Mouse (Mus musculus): ENCODE results near the gene Cdk15. TPM values are rescaled to one million over a fixed set of nuclear protein-coding genes. Genes with fewer than 3 reads are reported as not detected.

Gene Cdk15
- total and polyA plus RNA-seq, 2 experiments from 2014 or later, result 1.3 to 1.8 TPM

- Histone ChIP-seq H3K27ac (no peak overlapping the region), H3K4me2 (ENCODE audit: low read depth, low read length) (no peak overlapping the region), H3K4me1 (ENCODE audit: insufficient read depth, low read length) (no peaks in the 10 kb centered on the region), H3K4me3 (ENCODE audit: low read length) (no peak overlapping the region), H3K36me3 (ENCODE audit: insufficient read depth, low read length) (no peaks in the 10 kb centered on the region), H3K9ac (replicated peaks; ENCODE audit: low read length) (no peak overlapping the region), H3K9me3 (ENCODE audit: low read length) (no peaks in the 10 kb centered on the region), H3K27me3 (ENCODE audit: insufficient read depth, low read length) (no peaks in the 10 kb centered on the region)
- ATAC-seq (no peak), DNase-seq (ENCODE audit: low spot score) (no peak)
- no peak for TF ChIP-seq CTCF (IDR thresholded peaks at IDR 0.05; ENCODE audit: low read depth)
These were observed 113.7 kb downstream of the Cdk15 start for GRCm38 (mm10) chr1:59370355-59370950.

- Histone ChIP-seq H3K27ac (0 out of 2 replicates have a peak overlapping the region, but pooled peaks have one; percentile 26), H3K4me1 (ENCODE audit: insufficient read depth, low read length) (no peaks in the 10 kb centered on the region), H3K27me3 (ENCODE audit: insufficient read depth, low read length) (no peaks in the 10 kb centered on the region), H3K9me3 (ENCODE audit: low read length) (no peaks in the 10 kb centered on the region), H3K36me3 (ENCODE audit: insufficient read depth, low read length) (no peaks in the 10 kb centered on the region), H3K9ac (replicated peaks; ENCODE audit: low read length) (no peak overlapping the region), H3K4me3 (ENCODE audit: low read length) (no peak overlapping the region), H3K4me2 (ENCODE audit: low read depth, low read length) (no peak overlapping the region)
- peak; percentile 82 for ATAC-seq
- TF ChIP-seq CTCF (IDR thresholded peaks at IDR 0.05; ENCODE audit: low read depth), result no peak
- WGBS, result 6% methylated on average over 13 of the region's 13 CpGs
- DNase-seq (ENCODE audit: low spot score), result peak; percentile 71
These were observed 119.4 kb downstream of the Cdk15 start for GRCm38 (mm10) chr1:59376021-59376548.

DNA sequence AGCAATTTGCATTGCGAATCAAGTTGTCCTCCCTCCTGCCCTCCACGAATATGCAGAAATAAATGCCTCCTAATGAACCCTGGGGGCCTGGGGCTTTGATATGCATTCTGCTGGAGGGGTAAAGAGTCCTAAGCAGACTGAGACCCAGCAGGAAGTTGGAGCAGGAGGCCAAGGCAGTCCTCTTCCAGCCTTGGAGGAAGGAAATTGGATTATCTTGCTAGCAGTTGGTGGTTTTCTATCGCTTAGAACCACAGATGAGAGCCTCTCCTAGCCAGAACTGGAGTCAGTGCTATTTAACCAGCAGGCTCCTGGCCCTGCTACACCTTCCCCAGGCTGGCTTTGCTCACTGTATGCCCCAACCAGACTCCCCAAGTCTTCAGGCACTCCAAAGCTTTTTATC lies 119.9 kb downstream of the Cdk15 start:
- H3K4me1 ChIP-seq (ENCODE audit: insufficient read depth, low read length), result no peaks in the 10 kb centered on the region
- no peaks in the 10 kb centered on the region for H3K27me3 ChIP-seq (ENCODE audit: insufficient read depth, low read length)
- ATAC-seq (peak; percentile 87), DNase-seq (ENCODE audit: low spot score) (peak; percentile 81)
- WGBS, result 2% methylated on average over 3 of the region's 3 CpGs
- H3K9ac ChIP-seq (replicated peaks; ENCODE audit: low read length), result no peak overlapping the region
- no peak for TF ChIP-seq CTCF (IDR thresholded peaks at IDR 0.05; ENCODE audit: low read depth)
- H3K36me3 ChIP-seq (ENCODE audit: insufficient read depth, low read length), result no peaks in the 10 kb centered on the region
- H3K9me3 ChIP-seq (ENCODE audit: low read length), result no peaks in the 10 kb centered on the region
- no peak overlapping the region for H3K4me2 ChIP-seq (ENCODE audit: low read depth, low read length)
- H3K4me3 ChIP-seq (ENCODE audit: low read length), result no peak overlapping the region
- H3K27ac ChIP-seq, result no peak overlapping the region

GRCm38 (mm10) chr1:59377312-59377711 lies 120.6 kb downstream of the Cdk15 start:
- ATAC-seq (no peak), DNase-seq (ENCODE audit: low spot score) (no peak)
- no peaks in the 10 kb centered on the region for H3K36me3 ChIP-seq (ENCODE audit: insufficient read depth, low read length)
- H3K4me3 ChIP-seq (ENCODE audit: low read length), result no peak overlapping the region
- H3K27me3 ChIP-seq (ENCODE audit: insufficient read depth, low read length), result no peaks in the 10 kb centered on the region
- no peaks in the 10 kb centered on the region for H3K4me1 ChIP-seq (ENCODE audit: insufficient read depth, low read length)
- no peak overlapping the region for H3K4me2 ChIP-seq (ENCODE audit: low read depth, low read length)
- H3K27ac ChIP-seq, result no peak overlapping the region
- TF ChIP-seq CTCF (IDR thresholded peaks at IDR 0.05; ENCODE audit: low read depth), result no peak
- H3K9ac ChIP-seq (replicated peaks; ENCODE audit: low read length), result no peak overlapping the region
- no peaks in the 10 kb centered on the region for H3K9me3 ChIP-seq (ENCODE audit: low read length)
- 68% methylated on average over 9 of the region's 9 CpGs for WGBS

GRCm38 (mm10) chr1:59380926-59381325 lies 124.2 kb downstream of the Cdk15 start:
- H3K9me3 ChIP-seq (ENCODE audit: low read length), result no peaks in the 10 kb centered on the region
- ATAC-seq, result no peak
- no peaks in the 10 kb centered on the region for H3K4me1 ChIP-seq (ENCODE audit: insufficient read depth, low read length)
- H3K27me3 ChIP-seq (ENCODE audit: insufficient read depth, low read length), result no peaks in the 10 kb centered on the region
- H3K4me3 ChIP-seq (ENCODE audit: low read length), result no peak overlapping the region
- H3K27ac ChIP-seq, result no peak overlapping the region
- no peak overlapping the region for H3K9ac ChIP-seq (replicated peaks; ENCODE audit: low read length)
- WGBS, result 60% methylated on average over 10 of the region's 10 CpGs
- no peak for TF ChIP-seq CTCF (IDR thresholded peaks at IDR 0.05; ENCODE audit: low read depth)
- no peaks in the 10 kb centered on the region for H3K36me3 ChIP-seq (ENCODE audit: insufficient read depth, low read length)
- no peak for DNase-seq (ENCODE audit: low spot score)
- H3K4me2 ChIP-seq (ENCODE audit: low read depth, low read length), result no peak overlapping the region

DNA sequence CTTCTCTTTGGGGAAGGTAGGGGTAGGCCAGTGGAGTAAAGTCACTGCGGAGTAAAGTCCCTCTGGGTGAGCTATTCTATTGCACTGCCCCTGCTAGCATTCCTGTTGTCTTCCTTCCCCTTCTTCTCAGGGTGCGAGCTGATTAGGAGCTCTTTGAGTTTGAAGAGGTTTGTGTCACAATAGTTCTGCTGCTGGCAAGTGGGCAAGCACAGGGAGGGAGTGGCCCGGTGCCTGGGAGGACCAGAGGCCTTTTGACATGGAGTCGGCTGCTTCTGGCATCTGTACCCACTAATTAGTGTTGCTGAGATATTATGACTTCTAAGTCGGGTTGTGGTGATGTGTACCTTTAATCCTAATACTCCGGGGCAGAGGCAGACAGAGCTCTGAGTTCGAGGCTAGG lies 124.8 kb downstream of the Cdk15 start:
- Histone ChIP-seq H3K27me3 (ENCODE audit: insufficient read depth, low read length) (no peaks in the 10 kb centered on the region), H3K4me1 (ENCODE audit: insufficient read depth, low read length) (no peaks in the 10 kb centered on the region), H3K4me2 (ENCODE audit: low read depth, low read length) (no peak overlapping the region), H3K4me3 (ENCODE audit: low read length) (no peak overlapping the region), H3K36me3 (ENCODE audit: insufficient read depth, low read length) (no peaks in the 10 kb centered on the region), H3K9me3 (ENCODE audit: low read length) (no peaks in the 10 kb centered on the region), H3K9ac (replicated peaks; ENCODE audit: low read length) (no peak overlapping the region), H3K27ac (no peak overlapping the region)
- no peak for ATAC-seq
- TF ChIP-seq CTCF (IDR thresholded peaks at IDR 0.05; ENCODE audit: low read depth), result no peak
- DNase-seq (ENCODE audit: low spot score), result no peak
- 75% methylated on average over 7 of the region's 7 CpGs for WGBS

DNA sequence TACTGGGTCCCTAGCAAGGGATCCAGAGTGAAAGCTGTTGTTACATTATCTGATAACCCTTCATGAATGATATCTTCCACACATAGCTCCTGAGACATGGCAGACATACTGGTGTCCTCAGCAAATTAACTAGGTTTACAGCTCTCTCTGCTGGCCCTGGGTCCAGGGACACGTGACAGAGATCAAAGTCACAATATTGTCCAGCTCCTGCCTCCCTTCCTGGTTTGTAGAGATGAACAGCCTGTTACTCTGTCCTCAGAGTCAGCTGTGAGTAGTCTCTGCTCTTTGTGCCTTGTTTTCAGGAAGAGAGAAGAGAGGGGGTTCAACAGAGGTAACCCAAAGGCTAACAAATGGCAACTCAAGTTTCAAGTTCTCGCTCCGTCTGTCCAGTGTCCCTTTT lies 125.8 kb downstream of the Cdk15 start:
- no peak for DNase-seq (ENCODE audit: low spot score)
- WGBS, result 94% methylated on average over 3 of the region's 3 CpGs
- H3K27ac ChIP-seq, result no peak overlapping the region
- no peaks in the 10 kb centered on the region for H3K36me3 ChIP-seq (ENCODE audit: insufficient read depth, low read length)
- no peak overlapping the region for H3K4me2 ChIP-seq (ENCODE audit: low read depth, low read length)
- H3K4me1 ChIP-seq (ENCODE audit: insufficient read depth, low read length), result no peaks in the 10 kb centered on the region
- no peak for TF ChIP-seq CTCF (IDR thresholded peaks at IDR 0.05; ENCODE audit: low read depth)
- H3K4me3 ChIP-seq (ENCODE audit: low read length), result no peak overlapping the region
- no peaks in the 10 kb centered on the region for H3K9me3 ChIP-seq (ENCODE audit: low read length)
- no peaks in the 10 kb centered on the region for H3K27me3 ChIP-seq (ENCODE audit: insufficient read depth, low read length)
- ATAC-seq, result no peak
- H3K9ac ChIP-seq (replicated peaks; ENCODE audit: low read length), result no peak overlapping the region
